Mouse (Mus musculus): Measurements from ENCODE around the gene Git2. TPM values are rescaled to one million over a fixed set of nuclear protein-coding genes. Genes with fewer than 3 reads are reported as not detected.

Gene Git2
- 148 TPM for polyA plus RNA-seq (2017; shearing (Covaris generic))

DNA sequence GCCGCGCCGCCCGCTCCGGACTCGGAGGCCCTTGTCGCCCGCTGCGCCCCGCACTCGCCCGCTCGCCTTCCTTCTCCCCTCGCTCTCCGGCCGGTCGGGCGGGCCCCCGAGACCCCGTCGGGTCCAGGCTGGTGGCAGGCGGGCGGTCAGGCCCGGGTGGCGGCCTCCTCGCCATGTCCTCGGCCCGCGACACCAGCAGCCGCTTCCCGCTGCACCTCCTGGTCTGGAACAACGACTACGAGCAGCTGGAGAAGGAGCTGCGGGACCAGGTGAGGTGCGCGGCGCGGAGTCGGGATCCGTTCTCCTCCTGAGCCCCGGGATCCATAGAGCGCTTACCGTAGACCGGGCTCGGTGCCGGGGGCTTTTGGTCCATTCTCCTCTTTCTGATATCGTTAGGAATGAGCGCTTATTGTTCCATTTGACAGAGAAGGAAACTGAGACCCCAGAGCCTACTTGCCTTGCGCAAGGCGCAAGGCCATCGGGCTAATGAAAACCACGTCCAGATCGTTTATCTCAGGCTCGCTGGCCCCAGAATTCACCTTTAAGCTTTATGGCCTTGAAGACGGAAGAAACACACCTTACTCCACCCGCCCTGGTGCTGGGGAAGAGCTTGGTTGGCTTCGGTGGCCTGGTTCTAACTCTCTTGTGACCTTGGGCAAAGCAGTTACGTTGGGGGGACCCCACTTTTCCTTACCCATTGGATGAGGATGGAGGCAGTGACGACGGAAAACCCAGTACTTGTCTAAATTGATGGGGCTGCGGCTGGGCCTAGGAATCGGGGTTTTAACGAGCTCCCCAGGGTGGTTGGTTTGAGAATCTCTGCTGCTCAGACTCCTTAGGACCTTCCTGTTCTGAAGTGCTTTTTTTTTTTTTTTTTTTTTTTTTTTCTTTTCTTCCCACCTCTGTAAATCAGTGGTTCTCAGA lies at the start of gene Git2:
TSS of gene Git2 (minus strand) at position 462 of the 924 bp plus-strand sequence.

DNA sequence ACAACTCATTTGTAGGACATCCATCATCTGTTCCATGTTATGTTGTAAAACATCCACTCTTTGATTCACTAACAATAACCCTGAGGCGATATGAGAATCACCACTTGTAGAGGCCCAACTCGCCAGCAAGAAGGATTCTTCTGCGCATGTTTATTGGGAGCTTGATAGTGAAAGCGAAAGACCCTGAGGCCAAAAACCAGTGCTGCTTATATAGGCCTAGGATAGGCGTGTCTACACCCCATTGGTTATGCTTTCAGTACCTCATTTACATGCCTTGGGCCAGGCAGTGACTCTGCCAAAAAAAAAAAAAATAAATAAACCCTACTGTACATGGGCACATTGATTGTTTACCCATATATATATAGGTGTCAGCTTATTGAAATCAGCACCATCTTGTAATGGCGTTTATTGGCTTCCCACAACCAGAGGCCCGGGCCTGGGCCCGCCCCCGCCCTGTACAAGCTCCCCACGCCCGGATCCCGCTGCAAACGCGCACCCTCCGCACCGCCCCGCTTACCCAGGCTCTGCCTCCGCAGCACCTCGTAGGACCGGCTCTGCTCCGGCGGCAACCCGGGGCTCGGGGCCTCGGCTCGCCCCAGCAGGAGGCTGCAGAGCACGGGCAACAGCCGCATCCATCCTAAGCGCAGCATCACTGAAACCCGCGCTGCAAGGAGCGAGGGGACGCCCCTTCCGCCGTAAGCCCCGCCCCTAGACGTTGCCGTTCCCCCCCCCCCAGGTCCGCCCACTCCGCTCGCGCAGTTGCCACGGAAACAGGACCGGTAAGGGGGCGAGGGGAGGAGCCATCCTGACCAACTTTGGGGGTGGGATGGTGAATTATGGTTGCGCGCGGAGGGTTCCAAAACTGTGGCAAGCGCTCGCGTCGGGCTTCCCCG lies 47.7 kb upstream of the Git2 start, which contains the start of gene 1500011B03Rik:
TSS of gene 1500011B03Rik (minus strand) at position 673 of the 893 bp plus-strand sequence.

DNA sequence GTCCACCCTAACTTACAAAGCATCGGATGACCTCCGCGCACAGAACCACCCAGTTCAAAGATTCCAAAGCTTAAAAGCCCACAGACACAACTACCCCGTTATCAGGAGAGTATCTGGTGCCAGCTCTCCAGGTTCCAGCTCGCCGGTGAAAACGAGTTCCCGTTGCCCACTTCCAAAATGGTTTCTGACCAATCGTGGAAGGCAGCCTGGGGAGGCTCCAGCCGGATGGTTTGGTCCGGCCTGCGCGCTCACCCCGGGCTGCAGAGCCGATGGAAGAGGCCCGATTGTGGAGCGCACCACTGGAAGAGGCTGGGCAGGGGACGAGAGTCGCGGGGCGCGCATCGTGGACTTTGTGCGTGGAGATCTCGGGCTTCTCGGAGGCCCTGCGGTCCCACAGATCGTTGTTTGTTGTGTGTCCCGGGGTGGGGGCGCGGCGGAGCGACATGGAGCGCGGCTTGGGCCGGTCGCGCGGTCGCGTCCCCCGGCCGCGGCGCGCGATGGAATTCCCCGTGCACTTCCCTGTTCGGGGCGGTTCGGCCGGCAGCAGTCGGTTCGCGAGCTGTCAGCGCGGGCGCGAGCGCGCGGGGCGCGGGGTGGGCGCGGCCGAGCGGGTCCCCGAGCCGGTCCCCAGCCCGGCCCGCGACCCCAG lies 790 bp downstream of the Git2 start, which contains the start of gene Ankrd13a:
TSS of gene Ankrd13a (plus strand) at position 275 of the 649 bp plus-strand sequence.

GRCm38 (mm10) chr5:114707265-114708068 lies 67.8 kb downstream of the Git2 start, which contains the start of gene Tchp:
Gene Tchp, plus strand, starts transcription at chr5:114707760.

GRCm38 (mm10) chr5:114690633-114691567 lies 84.4 kb downstream of the Git2 start, which contains the start of gene Gltp:
Gene Gltp, minus strand, starts transcription at chr5:114690984.

Other genes starting within 250 kb of the Git2 start
- gene Fam222a, start 207.5 kb downstream of the Git2 start, polyA plus RNA-seq (2017; shearing (Covaris generic)), result 0.65 TPM
- 0.67 TPM for gene Trpv4, start 117.1 kb downstream of the Git2 start, polyA plus RNA-seq (2017; shearing (Covaris generic))
- gene Gltp, start 84.5 kb downstream of the Git2 start, polyA plus RNA-seq (2017; shearing (Covaris generic)), result 323 TPM
- gene Tchp, start 67.8 kb downstream of the Git2 start, polyA plus RNA-seq (2017; shearing (Covaris generic)), result 22.4 TPM
- gene Ankrd13a, start 840 bp downstream of the Git2 start, polyA plus RNA-seq (2017; shearing (Covaris generic)), result 181 TPM
- 67.8 TPM for gene 1500011B03Rik, start 48.0 kb upstream of the Git2 start, polyA plus RNA-seq (2017; shearing (Covaris generic))
- gene 4930519G04Rik, start 78.1 kb upstream of the Git2 start, polyA plus RNA-seq (2017; shearing (Covaris generic)), result not detected
- gene Gm9936, start 83.2 kb upstream of the Git2 start, polyA plus RNA-seq (2017; shearing (Covaris generic)), result not detected
- 16.4 TPM for gene Oasl2, start 121.4 kb upstream of the Git2 start, polyA plus RNA-seq (2017; shearing (Covaris generic))
- 7.4 TPM for gene Oasl1, start 147.7 kb upstream of the Git2 start, polyA plus RNA-seq (2017; shearing (Covaris generic))
- gene 2210016L21Rik, start 166.6 kb upstream of the Git2 start, polyA plus RNA-seq (2017; shearing (Covaris generic)), result 43.9 TPM
- gene Hnf1a, start 195.6 kb upstream of the Git2 start, polyA plus RNA-seq (2017; shearing (Covaris generic)), result 0.06 TPM
- gene Sppl3, start 235.6 kb upstream of the Git2 start, polyA plus RNA-seq (2017; shearing (Covaris generic)), result 69.4 TPM